Mouse (Mus musculus) intestine, embryonic 15.5 days (tissue): ENCODE data around the gene Ccdc88b. TPM values are rescaled to one million over a fixed set of nuclear protein-coding genes. Genes with fewer than 3 reads are reported as not detected.

ENCODE experiments used
- ATAC-seq: fragments of 200-750 bp; cut with Nextera tagmentation; 2 replicates; pipeline ENCODE4 v1.8.0; 2017; ENCODE audit warnings: moderate TSS enrichment, moderate library complexity
- H3K27ac ChIP-seq: fragments of 300-500 bp; sonication (generic); 2 replicates; pipeline ENCODE4 v1.5.1; 2015; ENCODE audit warnings: mild to moderate bottlenecking, inconsistent platforms
- H3K27me3 ChIP-seq: fragments of 300-500 bp; sonication (generic); replicated peaks from 2 replicates; pipeline ENCODE4 v1.6.1; 2015; ENCODE audit warnings: inconsistent platforms
- H3K36me3 ChIP-seq: fragments of 300-500 bp; sonication (generic); 2 replicates; pipeline ENCODE4 v1.6.1; 2015; ENCODE audit warnings: inconsistent platforms
- H3K4me1 ChIP-seq: fragments of 300-500 bp; sonication (generic); replicated peaks from 2 replicates; pipeline ENCODE4 v1.6.1; 2015; ENCODE audit warnings: inconsistent platforms
- H3K4me2 ChIP-seq: fragments of 300-500 bp; sonication (generic); replicated peaks from 2 replicates; pipeline ENCODE4 v1.6.1; 2015; ENCODE audit warnings: mild to moderate bottlenecking, inconsistent platforms
- H3K4me3 ChIP-seq: fragments of 300-500 bp; sonication (generic); replicated peaks from 2 replicates; pipeline ENCODE4 v1.5.1; 2015; ENCODE audit warnings: inconsistent platforms
- H3K9ac ChIP-seq: fragments of 300-500 bp; sonication (generic); 2 replicates; pipeline ENCODE4 v1.6.1; 2015; ENCODE audit warnings: inconsistent platforms
- H3K9me3 ChIP-seq: fragments of 300-500 bp; sonication (generic); 2 replicates; pipeline ENCODE4 v1.6.1; 2016; ENCODE audit warnings: inconsistent platforms
- WGBS: fragments of 180-500 bp; shearing (Covaris S2); methylation state at CpG from one replicate; pipeline ENCODE4 v1.1.7; 2015; 5-methylcytosine and 5-hydroxymethylcytosine counted together
- polyA plus RNA-seq: library from polyadenylated mRNA; unstranded; fragments of >200 nt; fragmentation: Nextera tagmentation; extraction: Ambion mirVana; gene quantifications from 2 replicates; pipeline ENCODE4 v1.2.1, GENCODE M21; 2015

Gene Ccdc88b
- polyA plus RNA-seq, 1 experiment from 2014 or later, result 1.4 TPM

- no peaks in the 10 kb centered on the region for H3K9me3 ChIP-seq
- 10% methylated on average over 38 of the region's 38 CpGs for WGBS
- H3K9ac ChIP-seq, result peak overlapping the region; percentile 40; the same call in 1 of the 2 replicates
- H3K4me1 ChIP-seq, result peaks cover 21% of the 10 kb centered on the region
- peak; percentile 76 for ATAC-seq
- peaks cover 3% of the 10 kb centered on the region for H3K27me3 ChIP-seq
- H3K27ac ChIP-seq, result no peak overlapping the region
- H3K36me3 ChIP-seq, result no peaks in the 10 kb centered on the region
- H3K4me3 ChIP-seq, result peak overlapping the region; percentile 24
- peak overlapping the region; percentile 56 for H3K4me2 ChIP-seq
These were observed 2.6 kb downstream of the Ccdc88b start for GRCm38 (mm10) chr19:6855225-6856031.

GRCm38 (mm10) chr19:6854658-6855057, 3.4 kb downstream of the Ccdc88b start:
- peaks cover 21% of the 10 kb centered on the region for H3K4me1 ChIP-seq
- no peak overlapping the region for H3K9ac ChIP-seq
- 0 out of 2 replicates have a peak overlapping the region, but pooled peaks have one; percentile 24 for H3K4me3 ChIP-seq
- peaks cover 4% of the 10 kb centered on the region for H3K27me3 ChIP-seq
- peak overlapping the region; percentile 56; the same call in 1 of the 2 replicates for H3K4me2 ChIP-seq
- 84% methylated on average over 12 of the region's 12 CpGs for WGBS
- no peaks in the 10 kb centered on the region for H3K9me3 ChIP-seq
- H3K27ac ChIP-seq, result no peak overlapping the region
- ATAC-seq, result no peak
- H3K36me3 ChIP-seq, result no peaks in the 10 kb centered on the region

GRCm38 (mm10) chr19:6853903-6854302, 4.1 kb downstream of the Ccdc88b start:
- H3K27ac ChIP-seq, result no peak overlapping the region
- no peaks in the 10 kb centered on the region for H3K9me3 ChIP-seq
- H3K36me3 ChIP-seq, result no peaks in the 10 kb centered on the region
- H3K27me3 ChIP-seq, result peaks cover 12% of the 10 kb centered on the region
- H3K4me2 ChIP-seq, result no peak overlapping the region
- 70% methylated on average over 8 of the region's 8 CpGs for WGBS
- ATAC-seq, result no peak
- H3K9ac ChIP-seq, result no peak overlapping the region
- H3K4me3 ChIP-seq, result no peak overlapping the region
- H3K4me1 ChIP-seq, result peaks cover 21% of the 10 kb centered on the region

GRCm38 (mm10) chr19:6852393-6853305, 5.4 kb downstream of the Ccdc88b start:
- Histone ChIP-seq H3K9ac (no peak overlapping the region), H3K4me1 (peaks cover 28% of the 10 kb centered on the region), H3K27ac (no peak overlapping the region), H3K9me3 (no peaks in the 10 kb centered on the region), H3K4me3 (no peak overlapping the region), H3K27me3 (peaks cover 24% of the 10 kb centered on the region), H3K4me2 (no peak overlapping the region), H3K36me3 (no peaks in the 10 kb centered on the region)
- ATAC-seq, result peak; percentile 37
- WGBS, result 77% methylated on average over 21 of the region's 21 CpGs

GRCm38 (mm10) chr19:6851497-6851896, 6.5 kb downstream of the Ccdc88b start:
- Histone ChIP-seq H3K4me2 (no peak overlapping the region), H3K9me3 (no peaks in the 10 kb centered on the region), H3K4me1 (peaks cover 29% of the 10 kb centered on the region), H3K27me3 (peaks cover 36% of the 10 kb centered on the region), H3K9ac (no peak overlapping the region), H3K36me3 (no peaks in the 10 kb centered on the region), H3K27ac (no peak overlapping the region), H3K4me3 (no peak overlapping the region)
- WGBS, result 90% methylated on average over 3 of the region's 3 CpGs
- ATAC-seq, result no peak

DNA sequence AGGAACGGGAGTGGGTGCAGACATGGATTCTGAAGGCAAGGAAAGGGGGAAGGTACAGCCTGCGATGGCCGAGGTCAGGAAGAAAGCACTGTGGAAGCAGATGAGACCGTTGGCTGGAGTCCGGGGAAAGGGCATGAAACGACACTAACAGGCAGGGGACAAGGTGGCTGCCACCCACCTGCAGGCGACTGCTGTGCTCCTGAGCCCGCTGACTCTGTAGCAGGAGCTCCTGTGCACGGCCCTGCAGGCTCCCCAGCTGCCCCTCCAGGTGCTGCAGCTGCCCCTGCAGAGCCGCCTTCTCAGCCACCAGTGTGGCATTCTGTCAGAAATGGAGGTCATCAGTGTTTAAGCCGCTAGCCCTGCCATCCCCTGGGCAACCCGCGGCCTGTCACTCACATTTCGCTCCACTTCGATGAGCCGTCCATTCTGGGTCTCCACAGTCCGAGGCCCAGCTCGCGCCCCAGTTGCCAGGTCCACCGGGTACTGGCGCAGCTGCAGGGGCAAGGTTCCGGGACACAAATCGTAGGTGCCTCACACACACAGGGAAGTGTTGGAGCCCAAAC, 8.4 kb downstream of the Ccdc88b start:
- WGBS, result 82% methylated on average over 23 of the region's 23 CpGs
- H3K9me3 ChIP-seq, result no peaks in the 10 kb centered on the region
- H3K9ac ChIP-seq, result no peak overlapping the region
- H3K27ac ChIP-seq, result no peak overlapping the region
- H3K36me3 ChIP-seq, result no peaks in the 10 kb centered on the region
- H3K4me3 ChIP-seq, result no peak overlapping the region
- no peak for ATAC-seq
- peaks cover 19% of the 10 kb centered on the region for H3K4me1 ChIP-seq
- peaks cover 39% of the 10 kb centered on the region for H3K27me3 ChIP-seq
- no peak overlapping the region for H3K4me2 ChIP-seq

DNA sequence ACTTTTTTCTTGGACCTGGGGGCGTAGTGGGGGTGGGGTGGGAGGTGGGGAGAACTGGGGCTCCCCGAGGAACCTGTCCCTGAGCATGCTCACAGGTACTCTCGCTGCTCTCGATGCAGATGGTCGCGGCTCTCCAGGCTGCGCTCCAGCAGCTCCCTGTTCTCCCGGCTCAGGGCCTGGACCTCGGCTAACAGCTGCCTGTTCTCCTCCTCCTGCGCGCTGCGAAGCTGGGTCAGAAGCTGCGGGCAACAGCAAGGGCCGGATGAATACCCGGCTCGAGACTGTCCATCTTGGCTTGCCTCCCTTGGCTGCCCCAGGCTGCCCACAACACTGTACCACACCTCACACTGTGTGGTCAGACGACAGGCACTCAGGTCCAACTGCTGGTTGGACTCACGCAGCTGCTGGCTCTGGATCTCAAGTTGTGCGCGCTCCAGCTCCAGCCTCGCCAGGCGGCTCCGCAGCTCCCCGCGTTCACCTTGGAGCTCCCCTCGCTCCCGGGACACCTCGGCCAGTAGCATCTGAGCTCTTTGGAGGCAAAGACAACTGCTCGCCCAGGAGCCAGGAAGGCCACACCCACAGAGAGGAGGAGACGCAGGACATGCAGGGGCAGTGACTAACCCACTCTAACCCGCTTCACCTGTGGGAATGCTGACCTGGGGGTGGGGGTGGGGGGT, 10.0 kb downstream of the Ccdc88b start:
- no peak for ATAC-seq
- Histone ChIP-seq H3K9me3 (no peaks in the 10 kb centered on the region), H3K27ac (no peak overlapping the region), H3K4me1 (peaks cover 14% of the 10 kb centered on the region), H3K4me2 (peak overlapping the region; percentile 48), H3K9ac (no peak overlapping the region), H3K27me3 (peaks cover 42% of the 10 kb centered on the region), H3K36me3 (no peaks in the 10 kb centered on the region), H3K4me3 (no peak overlapping the region; the same call in 1 of the 2 replicates)
- 7% methylated on average over 31 of the region's 31 CpGs for WGBS

GRCm38 (mm10) chr19:6846050-6846449, 12.0 kb downstream of the Ccdc88b start:
- 82% methylated on average over 4 of the region's 4 CpGs for WGBS
- H3K4me1 ChIP-seq, result peaks cover 12% of the 10 kb centered on the region
- H3K27ac ChIP-seq, result no peak overlapping the region
- H3K4me2 ChIP-seq, result no peak overlapping the region
- no peaks in the 10 kb centered on the region for H3K9me3 ChIP-seq
- no peak overlapping the region for H3K9ac ChIP-seq
- ATAC-seq, result no peak
- peaks cover 42% of the 10 kb centered on the region for H3K27me3 ChIP-seq
- no peak overlapping the region for H3K4me3 ChIP-seq
- H3K36me3 ChIP-seq, result no peaks in the 10 kb centered on the region

GRCm38 (mm10) chr19:6842353-6842752, 15.7 kb downstream of the Ccdc88b start:
- H3K9me3 ChIP-seq, result no peaks in the 10 kb centered on the region
- H3K27me3 ChIP-seq, result peaks cover 18% of the 10 kb centered on the region
- H3K36me3 ChIP-seq, result peaks cover 2% of the 10 kb centered on the region; the same call in 1 of the 2 replicates
- H3K4me3 ChIP-seq, result no peak overlapping the region
- ATAC-seq, result no peak
- H3K4me1 ChIP-seq, result peaks cover 13% of the 10 kb centered on the region
- no peak overlapping the region for H3K9ac ChIP-seq
- H3K27ac ChIP-seq, result no peak overlapping the region
- H3K4me2 ChIP-seq, result no peak overlapping the region
- 85% methylated on average over 1 of the region's 1 CpGs for WGBS

- Histone ChIP-seq H3K9ac (no peak overlapping the region), H3K36me3 (peaks cover 3% of the 10 kb centered on the region; the same call in 1 of the 2 replicates), H3K27ac (no peak overlapping the region), H3K4me1 (peaks cover 13% of the 10 kb centered on the region), H3K27me3 (peaks cover 7% of the 10 kb centered on the region), H3K9me3 (no peaks in the 10 kb centered on the region), H3K4me2 (peak overlapping the region; percentile 95; the same call in 1 of the 2 replicates), H3K4me3 (no peak overlapping the region)
- ATAC-seq, result no peak
- 13% methylated on average over 3 of the region's 3 CpGs for WGBS
These were observed 16.8 kb downstream of the Ccdc88b start for GRCm38 (mm10) chr19:6841292-6841597.

GRCm38 (mm10) chr19:6840475-6841291, 17.3 kb downstream of the Ccdc88b start, which contains the start of gene Rps6ka4:
Gene Rps6ka4 (minus strand): TSS chr19:6840636.
- ATAC-seq, result peak; percentile 96
- Histone ChIP-seq H3K9ac (peak within 1 kb of the TSS; percentile 63), H3K9me3 (no peaks in the 10 kb centered on the region), H3K4me2 (peak within 1 kb of the TSS; percentile 95), H3K36me3 (peaks cover 3% of the 10 kb centered on the region; the same call in 1 of the 2 replicates), H3K4me3 (peak within 1 kb of the TSS; percentile 82), H3K27ac (peak within 1 kb of the TSS; percentile 38), H3K4me1 (peaks cover 13% of the 10 kb centered on the region), H3K27me3 (peaks cover 4% of the 10 kb centered on the region; the same call in 1 of the 2 replicates)
- WGBS, result 2% methylated on average over 44 of the region's 44 CpGs
